Mouse (Mus musculus): Measurements from ENCODE around the gene Acot9. TPM values are rescaled to one million over a fixed set of nuclear protein-coding genes. Genes with fewer than 3 reads are reported as not detected.

The Acot9 gene
- total RNA-seq (2021): 10 to 100 TPM; 17.4 to 22.8 TPM
- long read RNA-seq, experiment 1, transcript Acot9-201 (15 exons, 1,752 nt): major isoform, 37 of 41 reads
- long read RNA-seq, experiment 1, partial matches to known transcripts: 1 of 41 reads
- long read RNA-seq, experiment 1, other reads (novel, unspliced or antisense): 3 of 41 reads
- long read RNA-seq, experiment 2, transcript Acot9-201 (15 exons, 1,752 nt): major isoform, 21 of 27 reads
- long read RNA-seq, experiment 2, partial matches to known transcripts: 2 of 27 reads
- long read RNA-seq, experiment 2, other reads (novel, unspliced or antisense): 4 of 27 reads

DNA sequence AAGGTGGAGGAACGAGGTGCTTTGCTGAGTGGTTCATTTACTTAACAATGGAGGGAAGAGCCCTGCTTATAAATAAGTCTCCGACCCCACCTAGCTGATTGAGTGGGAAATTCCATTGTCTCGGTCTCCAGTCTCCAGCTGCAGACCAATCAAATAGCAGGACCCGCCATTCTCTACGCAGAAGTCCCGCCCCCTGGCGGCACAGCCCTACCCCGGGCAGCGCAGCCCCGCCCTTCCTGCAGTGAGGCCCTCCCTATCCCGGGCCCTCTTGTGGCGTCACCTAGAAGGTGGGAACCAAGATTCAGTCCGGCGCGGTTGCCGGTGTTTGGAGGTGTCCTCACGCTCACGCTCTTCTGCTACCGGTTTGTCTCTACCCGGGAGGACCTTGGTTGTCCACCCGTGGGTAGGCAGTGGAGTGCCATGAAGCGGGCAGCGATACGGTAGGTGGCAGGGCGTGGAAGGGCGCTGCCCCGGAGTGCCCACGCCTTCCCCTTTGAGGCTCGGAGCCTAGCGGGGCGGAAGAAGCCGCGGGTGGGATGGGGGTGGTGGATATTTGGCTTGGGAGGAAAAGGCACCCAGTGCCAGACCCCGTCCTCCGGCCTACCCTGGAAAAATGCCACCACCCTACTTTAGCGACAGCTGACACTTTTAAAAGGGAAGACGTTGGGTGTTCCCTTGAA lies at the start of gene Acot9:
TSS of gene Acot9 (plus strand) at position 209 of the 680 bp plus-strand sequence.
- DNase-seq: peak; percentile 78 to 85
- intact Hi-C loops (cut with DNase I): no loop called here

- no peak for DNase-seq
- intact Hi-C loops (cut with DNase I): loop anchor here (5.0 kb wide), 1 partner anchor 67 kb away; no protein-coding TSS in a partner anchor
Measured at GRCm38 (mm10) chrX:155214291-155215136, 47.7 kb upstream of the Acot9 start.

GRCm38 (mm10) chrX:155215501-155216248 lies 46.6 kb upstream of the Acot9 start:
- DNase-seq: peak; percentile 14 to 32
- intact Hi-C loops (cut with DNase I): loop anchor here (5.0 kb wide), 1 partner anchor 68 kb away; no protein-coding TSS in a partner anchor

- intact Hi-C loops (cut with DNase I): loop anchor here (5.0 kb wide), 1 partner anchor 69 kb away; no protein-coding TSS in a partner anchor
- peak; percentile 79 to 89 for DNase-seq
Measured at GRCm38 (mm10) chrX:155216271-155216670, 46.0 kb upstream of the Acot9 start, which contains the start of gene Sat1. Gene Sat1 (minus strand): TSS chrX:155216449.

GRCm38 (mm10) chrX:155218277-155218676 lies 44.0 kb upstream of the Acot9 start:
- intact Hi-C loops (cut with DNase I): loop anchor here (5.0 kb wide), 1 partner anchor 71 kb away; no protein-coding TSS in a partner anchor
- DNase-seq: no peak

- DNase-seq: no peak
Measured at GRCm38 (mm10) chrX:155256856-155257255, 5.4 kb upstream of the Acot9 start.

DNA sequence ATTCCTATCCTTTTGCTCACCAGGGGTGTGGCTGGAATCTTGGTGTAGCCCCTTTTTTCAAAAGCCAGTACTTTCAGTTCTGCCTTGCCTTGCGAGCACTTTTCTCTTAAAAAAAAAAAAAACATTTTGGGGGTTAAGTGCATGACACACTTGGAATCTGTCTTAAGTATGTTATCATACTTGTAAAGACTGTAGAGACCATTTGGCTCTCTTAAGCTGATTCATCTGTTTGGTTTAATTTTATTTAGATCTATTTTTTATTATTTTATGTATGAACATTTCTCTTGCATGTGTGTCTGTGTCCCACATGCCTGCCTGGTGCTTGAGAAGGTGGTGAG lies 641 bp downstream of the Acot9 start:
- no peak for DNase-seq
- intact Hi-C loops (cut with DNase I): no loop called here

More at GRCm38 (mm10) chrX:155256856-155257255, 5.4 kb upstream of the Acot9 start:
- intact Hi-C loops (cut with DNase I): no loop called here

DNA sequence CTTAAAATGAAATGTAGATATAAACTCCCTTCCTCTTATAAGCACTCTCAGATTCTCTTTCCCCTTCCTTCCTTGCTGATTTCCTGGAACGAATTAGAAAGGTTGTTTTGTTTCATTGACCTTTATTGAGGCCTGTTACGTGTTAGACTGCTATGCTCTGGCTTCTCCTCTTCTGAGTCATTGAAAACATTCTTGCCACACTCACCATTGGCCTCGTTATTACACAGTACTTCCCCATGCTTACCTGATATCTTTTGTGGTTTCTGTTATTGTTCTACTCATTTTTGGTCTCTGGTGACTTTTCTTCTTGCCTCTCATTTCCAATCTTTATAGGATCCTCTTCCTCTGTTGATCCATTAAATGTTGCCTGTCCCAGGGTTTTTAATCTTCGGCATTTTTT lies 16.2 kb downstream of the Acot9 start:
- intact Hi-C loops (cut with DNase I): no loop called here
- no peak for DNase-seq

GRCm38 (mm10) chrX:155280427-155281044 lies 18.3 kb downstream of the Acot9 start:
- no peak for DNase-seq
- intact Hi-C loops (cut with DNase I): no loop called here

DNA sequence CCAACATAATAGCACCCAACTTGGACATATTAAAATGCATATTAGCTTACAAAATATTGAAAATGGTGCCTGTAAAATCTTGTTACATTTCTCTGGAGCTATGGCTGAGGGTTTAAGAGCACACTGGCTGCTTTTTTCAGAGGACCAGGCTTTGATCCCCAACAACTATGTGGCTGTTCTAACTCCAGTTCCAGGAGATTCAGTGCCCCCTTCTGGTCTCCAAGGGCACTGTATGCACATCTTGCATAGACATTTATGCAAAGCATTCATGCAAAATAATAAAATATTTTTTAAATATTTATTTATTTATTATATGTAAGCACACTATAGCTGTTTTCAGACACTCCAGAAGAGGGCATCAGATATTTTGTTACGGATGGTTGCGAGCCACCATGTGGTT lies 44.1 kb downstream of the Acot9 start:
- DNase-seq: no peak
- intact Hi-C loops (cut with DNase I): no loop called here

DNA sequence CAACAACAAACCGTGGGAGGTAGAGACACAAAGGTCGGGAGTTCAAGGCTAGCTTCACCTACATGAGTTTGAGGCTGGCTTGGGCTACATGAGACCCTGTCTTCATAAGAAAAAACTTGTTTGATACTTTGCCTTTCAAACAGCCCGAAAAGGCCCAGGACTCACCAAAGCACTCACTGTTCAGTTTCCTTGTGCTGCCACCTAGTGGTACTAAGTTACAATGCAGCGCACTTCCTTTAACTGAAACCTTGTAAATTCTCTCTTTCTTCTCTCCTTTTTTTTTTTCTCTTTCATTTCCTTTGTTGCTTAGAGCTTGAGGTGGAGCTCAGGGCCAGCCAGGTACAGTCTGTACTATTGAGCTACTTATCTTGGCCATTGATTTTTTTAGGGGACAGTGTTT lies 55.8 kb downstream of the Acot9 start:
- no peak for DNase-seq
- intact Hi-C loops (cut with DNase I): loop anchor here (1.0 kb wide), 1 partner anchor 173 kb away; no protein-coding TSS in a partner anchor

- intact Hi-C loops (cut with DNase I): no loop called here
- DNase-seq: no peak
Measured at GRCm38 (mm10) chrX:155337567-155337904, 75.3 kb downstream of the Acot9 start.

GRCm38 (mm10) chrX:155337905-155338721 lies 75.9 kb downstream of the Acot9 start:
- peak; percentile 70 to 71 for DNase-seq
- intact Hi-C loops (cut with DNase I): no loop called here

GRCm38 (mm10) chrX:155340654-155341053 lies 78.4 kb downstream of the Acot9 start, which contains the start of gene Prdx4:
Gene Prdx4 (minus strand): TSS chrX:155340754.
- intact Hi-C loops (cut with DNase I): no loop called here
- DNase-seq: no peak

GRCm38 (mm10) chrX:155346249-155346648 lies 84.0 kb downstream of the Acot9 start:
- no peak for DNase-seq
- intact Hi-C loops (cut with DNase I): no loop called here

Measured in gastrocnemius, postnatal 36 days (tissue).